Mouse (Mus musculus): ENCODE measurements around the gene Nrsn2. TPM values are rescaled to one million over a fixed set of nuclear protein-coding genes. Genes with fewer than 3 reads are reported as not detected.

The Nrsn2 gene
- 99.0 and 113 TPM in 2 replicates for polyA plus RNA-seq (2012; rRNA removed)

DNA sequence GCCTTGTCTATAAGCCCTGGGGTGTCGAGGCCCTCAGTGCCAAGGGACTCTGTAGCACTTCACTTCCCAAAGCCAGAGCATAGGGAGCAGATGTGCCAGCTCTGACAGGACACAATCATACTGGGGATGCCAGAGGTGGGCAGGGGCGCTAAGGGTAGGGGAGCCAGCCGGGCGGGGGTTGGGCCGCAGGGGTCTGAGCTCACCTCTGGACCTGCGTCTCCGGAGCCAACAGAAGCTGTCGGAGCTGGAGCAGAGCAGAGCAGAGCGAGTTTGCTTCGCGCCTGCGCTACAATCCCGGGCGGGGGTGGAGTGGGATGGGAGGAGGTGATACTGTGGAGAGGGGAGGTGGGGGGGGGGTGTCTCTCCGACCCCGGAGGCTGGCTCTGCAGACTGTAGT is at the start of gene Nrsn2:
Nrsn2 (minus strand) TSS at position 294 of the 397 bp plus-strand sequence.
- DNase-seq (ENCODE audit: extremely low spot score in 1 of 2, low spot score in 1 of 2) = peak in 1 of 2 experiments; percentile 67

DNA sequence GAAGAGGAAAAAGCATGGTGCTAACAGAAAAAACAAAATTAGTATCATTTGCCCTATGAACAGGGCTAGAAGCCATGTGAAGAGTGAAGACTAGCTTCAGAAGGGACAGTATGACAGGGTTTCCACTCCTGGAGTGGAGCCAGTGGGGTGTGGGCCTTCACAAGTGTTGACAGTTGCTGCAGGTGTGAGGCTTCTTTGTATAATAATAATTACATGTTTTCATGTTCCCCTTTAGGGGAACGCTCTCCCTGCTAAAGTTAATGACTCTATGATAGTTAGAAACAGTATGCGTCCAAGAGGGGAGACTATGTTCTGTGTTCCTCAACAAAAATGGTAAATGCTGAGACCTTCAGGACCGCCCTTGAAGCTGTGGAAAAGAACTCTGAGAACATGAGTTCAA is 39.3 kb upstream of the Nrsn2 start:
- no peak for DNase-seq (ENCODE audit: extremely low spot score in 1 of 2, low spot score in 1 of 2)

DNA sequence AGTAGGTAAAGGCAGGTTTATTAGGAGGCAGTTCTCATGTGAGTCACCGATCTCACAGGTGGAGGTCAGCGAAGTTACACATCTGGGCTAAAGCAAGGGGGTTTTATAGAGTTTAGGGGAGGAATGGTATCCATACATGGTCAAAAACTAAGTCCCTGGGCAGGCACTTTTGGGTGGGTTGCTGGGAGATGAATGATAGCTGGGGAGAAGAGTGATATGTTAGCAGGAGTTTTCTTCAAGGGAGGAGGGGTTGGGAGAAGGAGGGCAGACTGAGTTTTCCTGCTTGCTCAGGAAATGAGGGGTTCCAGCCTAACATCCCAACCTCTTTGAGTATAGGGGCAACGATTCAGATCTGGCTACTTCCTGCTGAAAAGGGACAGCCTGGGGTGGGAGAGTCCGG is 38.8 kb upstream of the Nrsn2 start, which contains the start of gene 6820408C15Rik:
6820408C15Rik (plus strand) TSS at position 301 of the 400 bp plus-strand sequence.
- no peak for DNase-seq (ENCODE audit: extremely low spot score in 1 of 2, low spot score in 1 of 2)

DNA sequence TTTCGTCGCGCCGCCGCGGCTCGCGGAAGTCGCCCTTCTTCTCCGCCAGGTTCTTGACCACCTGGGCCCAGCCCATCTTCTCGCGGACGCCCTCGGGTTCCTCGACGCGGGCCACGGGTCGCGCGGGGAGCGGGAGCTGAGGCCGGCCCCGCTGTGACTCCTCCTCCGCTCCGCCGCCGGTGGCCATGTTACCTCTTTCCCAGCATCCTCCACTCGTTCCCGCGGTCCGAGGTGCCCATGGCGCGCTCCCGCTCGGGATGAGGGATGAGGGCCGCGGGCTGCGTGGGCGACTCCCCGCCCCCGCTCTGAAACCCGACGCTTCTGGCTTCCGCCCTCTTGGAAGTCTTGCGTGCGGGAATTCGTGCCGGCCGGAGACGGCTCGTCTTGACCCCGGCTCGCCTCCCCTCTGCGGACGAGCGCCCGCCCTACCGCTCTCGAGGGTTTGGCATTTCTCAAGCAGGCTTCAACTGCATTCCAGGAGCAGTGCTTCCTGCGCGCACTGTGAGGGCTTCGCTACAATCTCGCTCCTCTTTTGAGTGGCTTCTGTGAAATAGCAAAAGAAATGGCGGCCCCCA is 38.2 kb upstream of the Nrsn2 start, which contains the start of gene Zcchc3:
Zcchc3 (minus strand) TSS at position 437 of the 575 bp plus-strand sequence.
- peak; percentile 69 to 88 for DNase-seq (ENCODE audit: extremely low spot score in 1 of 2, low spot score in 1 of 2)

DNA sequence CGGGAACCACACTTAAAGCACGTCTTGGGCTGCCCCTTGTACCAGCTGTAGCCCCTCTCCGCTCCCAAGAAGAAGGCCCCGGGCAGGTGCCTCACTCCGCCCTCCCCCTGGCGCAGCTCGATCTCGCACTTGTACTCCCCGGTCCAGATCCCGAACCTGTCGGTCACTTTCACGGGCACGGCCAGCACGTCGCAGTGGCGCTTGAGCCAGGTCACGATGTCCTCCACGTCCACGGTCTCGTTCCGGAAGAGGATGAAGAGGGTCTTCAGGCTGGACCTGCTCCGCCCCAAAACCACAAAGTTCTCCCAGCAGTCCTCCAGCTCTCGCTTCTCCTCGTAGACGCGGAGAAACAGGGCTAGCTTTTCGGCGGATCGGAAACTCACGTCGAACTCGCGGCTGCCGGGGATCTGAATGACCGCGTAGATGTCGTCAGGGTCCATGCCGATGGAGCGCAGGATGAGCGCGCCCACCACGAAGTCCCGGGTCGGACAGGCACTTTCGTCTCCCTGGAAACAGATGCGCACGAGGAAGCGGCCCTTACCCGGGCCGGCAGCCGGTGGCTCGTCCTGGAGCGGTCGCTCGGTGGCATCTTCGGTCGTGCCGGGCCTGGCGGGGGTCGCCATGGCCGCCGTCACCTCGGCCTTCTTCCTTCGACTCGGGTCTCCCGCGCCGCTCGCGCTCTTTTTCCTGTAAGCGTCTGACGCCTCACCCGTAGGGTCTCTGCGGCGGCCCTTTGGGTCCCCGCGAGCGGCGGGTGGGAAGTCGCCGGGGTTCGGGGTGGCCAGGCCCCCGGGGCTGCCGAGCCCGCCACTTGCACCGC is 37.5 kb upstream of the Nrsn2 start:
- DNase-seq (ENCODE audit: extremely low spot score in 1 of 2, low spot score in 1 of 2) = peak in 1 of 2 experiments; percentile 26

DNA sequence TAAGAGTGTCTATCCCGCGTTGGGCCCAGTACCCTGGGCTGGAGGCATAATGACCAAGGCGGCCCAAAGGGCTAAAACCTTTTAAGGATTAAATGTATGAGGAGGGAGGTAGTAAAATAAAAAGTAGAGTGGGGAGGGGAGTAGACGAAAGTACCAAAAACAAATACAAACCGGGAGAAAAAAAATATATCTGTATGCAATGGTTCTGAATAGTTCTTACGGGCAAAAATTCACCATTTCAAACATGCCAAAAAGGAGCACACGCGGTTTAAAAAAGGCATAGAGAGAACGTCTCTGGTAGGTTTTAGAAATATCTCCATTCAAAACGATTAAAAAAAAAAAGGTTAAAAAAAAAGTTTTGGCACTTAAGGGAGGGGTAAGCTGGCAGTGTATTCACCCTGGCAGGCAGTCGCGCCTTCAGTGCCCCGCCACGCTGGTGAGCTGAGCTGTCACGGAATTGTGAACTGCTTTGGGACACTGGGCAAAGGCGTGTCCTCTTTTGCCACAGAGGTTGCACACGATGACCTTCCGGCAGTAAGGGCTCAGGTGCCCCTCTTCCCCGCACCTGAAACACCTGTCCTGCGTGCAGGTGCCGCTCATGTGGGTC is 36.8 kb upstream of the Nrsn2 start:
- no peak for DNase-seq (ENCODE audit: extremely low spot score in 1 of 2, low spot score in 1 of 2)

DNA sequence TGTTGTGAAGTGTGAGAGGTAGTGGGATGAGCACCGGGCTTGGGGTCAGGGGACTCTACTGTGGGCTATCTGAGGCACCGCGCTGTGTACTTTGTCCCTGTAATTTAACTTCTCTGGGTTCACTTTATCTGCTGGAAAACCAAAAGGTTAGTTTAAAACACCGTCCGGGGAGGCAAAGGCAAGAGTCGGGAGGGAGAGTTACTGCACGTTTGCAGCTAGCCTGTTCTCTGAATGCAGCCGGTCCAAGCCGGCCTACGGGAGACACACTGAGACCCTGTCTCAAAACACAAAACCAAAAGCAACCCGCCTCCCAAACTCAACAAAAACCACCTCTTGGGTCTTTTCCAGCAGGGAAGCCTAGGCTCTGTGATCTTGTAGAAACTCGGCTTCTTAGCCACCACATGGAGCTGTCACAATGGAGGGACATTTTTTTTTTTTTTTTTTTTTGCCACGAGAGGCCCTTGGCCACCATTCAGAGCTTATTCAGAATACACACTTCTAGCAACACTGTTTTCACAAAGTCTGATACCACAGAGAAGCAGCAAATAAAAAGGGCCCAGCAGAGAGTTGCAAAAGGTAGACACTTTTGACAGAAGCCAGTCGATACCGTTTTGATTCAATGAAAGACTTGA is 36.2 kb upstream of the Nrsn2 start:
- DNase-seq (ENCODE audit: extremely low spot score in 1 of 2, low spot score in 1 of 2) = no peak

DNA sequence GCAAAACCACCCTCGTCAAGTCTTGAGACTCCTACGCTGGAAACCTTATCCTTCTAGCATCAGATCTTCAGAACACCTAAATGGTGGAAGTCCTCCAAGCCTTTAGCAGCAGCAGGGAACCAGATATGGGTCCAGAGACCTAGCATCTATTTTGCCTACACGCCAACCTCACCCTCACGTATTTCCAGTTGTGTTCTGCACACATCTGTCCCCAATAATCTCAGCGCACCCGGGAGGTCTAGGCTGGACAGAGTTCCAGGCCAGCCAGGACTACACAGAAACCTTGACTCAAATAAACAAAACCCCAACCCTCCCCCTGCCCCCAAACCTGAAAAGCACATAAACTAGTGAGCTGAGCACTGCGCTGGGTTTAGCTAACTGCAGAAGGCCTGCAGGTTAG is 35.0 kb upstream of the Nrsn2 start:
- no peak for DNase-seq (ENCODE audit: extremely low spot score in 1 of 2, low spot score in 1 of 2)

DNA sequence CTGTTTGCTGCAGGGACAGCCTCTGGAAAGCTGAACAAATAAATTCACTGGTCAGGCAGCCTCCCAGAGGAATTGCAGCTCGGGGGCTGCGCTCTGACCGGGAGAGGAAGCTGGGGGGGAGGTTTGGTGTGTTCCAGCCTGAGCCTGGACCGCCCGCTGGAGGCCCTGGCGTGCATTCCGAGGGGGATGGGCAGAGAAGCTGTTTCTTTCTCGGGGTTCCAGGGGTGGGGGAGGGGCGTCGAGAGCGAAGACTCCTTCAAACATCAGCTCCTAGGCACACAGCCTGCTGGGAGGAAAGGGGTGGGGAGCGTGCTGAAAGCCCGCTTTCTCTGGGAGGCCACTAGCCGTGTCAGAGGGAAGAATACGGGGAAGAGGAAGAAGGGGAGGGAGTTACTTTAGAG is 34.5 kb upstream of the Nrsn2 start:
- peak; percentile 55 to 73 for DNase-seq (ENCODE audit: extremely low spot score in 1 of 2, low spot score in 1 of 2)

DNA sequence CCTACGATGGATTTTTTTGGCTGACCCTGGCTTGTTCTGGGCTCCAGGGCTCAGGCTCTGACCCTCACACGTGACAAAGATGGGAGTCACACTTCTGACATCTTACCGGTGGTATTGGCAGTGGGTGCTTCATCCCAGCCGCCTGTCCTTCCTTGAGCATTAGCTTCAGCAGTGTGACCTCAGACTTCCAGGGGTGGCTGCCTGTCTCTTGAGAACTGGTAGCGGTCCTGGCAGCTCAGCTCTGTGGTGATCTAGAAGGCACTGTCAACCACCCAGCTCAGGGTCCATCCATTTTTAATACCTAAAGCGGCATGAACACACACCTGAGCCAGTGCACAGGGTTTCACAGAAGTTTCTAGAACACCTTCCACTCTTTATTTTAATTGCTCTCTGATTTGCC is 33.3 kb upstream of the Nrsn2 start:
- no peak for DNase-seq (ENCODE audit: extremely low spot score in 1 of 2, low spot score in 1 of 2)

DNA sequence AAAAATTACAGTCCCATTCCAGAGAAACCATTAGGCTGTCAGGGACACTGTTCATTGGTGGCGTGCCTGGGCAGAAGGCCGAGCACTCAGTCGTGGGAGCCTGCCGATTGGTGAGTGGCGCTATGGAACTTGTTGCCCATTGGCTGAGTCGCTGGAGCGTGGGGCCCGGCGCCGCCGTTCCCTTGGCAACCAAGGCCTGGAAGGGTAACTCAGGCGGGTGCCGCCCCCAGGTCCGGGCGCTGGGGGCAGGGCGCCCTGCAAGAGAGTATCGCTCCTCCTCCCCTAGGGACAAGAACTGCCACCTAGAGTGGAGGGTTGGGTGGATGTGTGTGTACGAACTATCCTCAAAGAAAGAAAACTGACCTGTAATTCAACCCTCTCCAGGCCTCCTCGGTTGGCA is 29.7 kb upstream of the Nrsn2 start:
- DNase-seq (ENCODE audit: extremely low spot score in 1 of 2, low spot score in 1 of 2) = peak; percentile 98

DNA sequence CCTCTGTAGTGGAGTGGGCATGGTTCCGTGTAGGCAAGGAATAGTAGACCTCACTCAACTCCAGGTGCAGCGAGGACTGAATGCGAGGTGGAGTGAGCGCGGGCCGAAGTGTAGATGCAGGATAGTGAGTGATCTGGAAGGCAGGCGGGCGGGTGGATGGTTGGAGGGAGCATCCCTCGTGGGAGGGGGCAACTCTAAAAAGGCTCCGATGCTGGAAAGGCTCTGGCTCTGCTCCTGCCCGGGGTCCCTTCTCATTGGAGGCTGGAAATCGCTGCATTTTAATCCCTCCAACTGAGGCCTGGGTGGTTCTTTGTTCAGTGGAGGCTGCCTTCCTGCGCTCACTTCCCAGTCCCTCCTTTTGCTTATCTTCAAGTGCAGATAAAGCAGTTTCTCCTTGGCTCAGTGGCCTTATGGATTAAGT is 22.7 kb upstream of the Nrsn2 start:
- DNase-seq (ENCODE audit: extremely low spot score in 1 of 2, low spot score in 1 of 2) = no peak

DNA sequence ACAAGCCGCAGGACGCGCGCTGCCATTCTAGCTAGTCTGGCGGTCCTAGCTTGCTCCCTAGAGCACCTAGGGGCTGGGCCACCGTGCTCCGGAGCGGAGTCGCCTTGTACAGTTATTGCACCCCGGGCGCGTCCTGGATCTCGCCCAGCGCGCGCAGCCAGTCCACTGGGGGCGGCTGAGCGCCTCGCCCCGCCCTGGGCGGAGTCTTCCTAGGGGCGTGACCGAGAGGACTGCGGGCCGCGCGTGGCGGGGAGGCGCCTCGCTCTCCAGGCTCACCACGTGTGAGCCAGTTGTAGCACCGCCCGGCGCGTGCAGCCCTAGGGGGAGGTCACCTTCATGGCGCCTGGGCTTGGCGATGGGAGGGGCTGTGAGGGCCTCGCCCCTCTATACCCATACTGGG is 22.3 kb upstream of the Nrsn2 start:
- DNase-seq (ENCODE audit: extremely low spot score in 1 of 2, low spot score in 1 of 2) = peak; percentile 81 to 89

DNA sequence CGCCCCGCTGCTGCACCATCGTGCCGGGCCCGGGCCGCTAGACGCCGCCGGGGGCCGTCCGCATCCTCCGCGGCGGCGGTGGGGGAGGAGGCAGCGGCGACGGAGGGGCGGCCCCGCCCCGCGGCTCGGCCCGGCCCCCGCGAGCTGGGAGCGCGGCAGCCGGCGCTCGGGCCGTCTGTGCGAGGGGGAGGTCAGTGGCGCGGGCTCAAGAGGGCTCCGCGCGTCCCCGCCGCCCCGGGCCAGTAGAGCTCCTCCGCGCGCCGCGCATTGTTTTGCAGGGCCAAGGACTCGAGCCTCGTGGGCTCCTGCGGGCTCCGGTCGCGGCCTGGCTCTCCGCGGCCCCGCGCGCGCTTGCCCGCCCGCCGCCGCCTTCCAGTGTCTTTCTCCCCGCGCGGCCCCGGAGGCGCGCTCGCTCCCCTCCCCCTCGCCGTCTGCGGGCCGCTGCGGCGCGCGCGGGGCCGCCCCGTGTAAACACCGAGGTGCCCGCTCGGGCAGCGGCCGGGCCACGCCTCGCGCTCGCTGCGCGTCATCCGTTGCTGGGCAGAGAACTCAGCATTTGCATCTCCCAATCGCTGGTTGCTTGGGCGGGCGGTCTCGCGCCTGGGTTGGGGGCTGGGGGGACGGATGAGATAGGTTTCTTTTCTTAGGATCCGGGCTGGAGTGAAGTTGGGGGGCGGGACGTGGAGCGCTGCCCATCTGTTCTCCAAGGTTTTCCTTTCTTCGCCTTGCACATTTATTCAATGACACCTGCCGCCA is 21.4 kb upstream of the Nrsn2 start, which contains the start of gene Sox12:
Sox12 (minus strand) TSS at position 384 of the 756 bp plus-strand sequence.
- peak; percentile 92 to 99 for DNase-seq (ENCODE audit: extremely low spot score in 1 of 2, low spot score in 1 of 2)

DNA sequence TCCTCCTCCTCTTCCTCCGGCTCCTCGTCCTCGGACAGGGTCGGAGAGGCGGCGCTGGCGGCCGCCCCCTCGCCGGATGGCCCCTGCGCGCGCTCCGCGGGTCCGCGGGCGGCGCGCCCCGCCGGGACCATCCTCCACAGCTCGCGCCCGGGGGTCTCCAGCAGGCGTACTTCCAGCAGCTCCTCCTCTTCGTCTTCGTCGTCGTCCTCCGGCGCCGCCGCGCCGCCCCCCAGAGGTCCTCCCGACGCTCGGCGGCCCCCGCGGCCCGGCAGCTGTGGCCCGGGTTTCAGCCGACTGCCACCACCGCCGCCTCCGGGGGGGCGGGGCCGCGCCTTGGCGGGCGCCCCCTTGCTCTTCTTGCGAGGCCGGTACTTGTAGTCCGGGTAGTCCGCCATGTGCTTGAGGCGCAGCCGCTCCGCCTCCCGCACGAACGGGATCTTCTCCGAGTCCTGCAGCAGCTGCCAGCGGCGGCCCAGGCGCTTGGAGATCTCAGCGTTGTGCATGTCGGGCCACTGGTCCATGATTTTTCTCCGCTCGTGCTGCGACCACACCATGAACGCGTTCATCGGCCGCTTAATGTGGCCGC is 20.7 kb upstream of the Nrsn2 start:
- DNase-seq (ENCODE audit: extremely low spot score in 1 of 2, low spot score in 1 of 2) = peak; percentile 77 to 88

DNA sequence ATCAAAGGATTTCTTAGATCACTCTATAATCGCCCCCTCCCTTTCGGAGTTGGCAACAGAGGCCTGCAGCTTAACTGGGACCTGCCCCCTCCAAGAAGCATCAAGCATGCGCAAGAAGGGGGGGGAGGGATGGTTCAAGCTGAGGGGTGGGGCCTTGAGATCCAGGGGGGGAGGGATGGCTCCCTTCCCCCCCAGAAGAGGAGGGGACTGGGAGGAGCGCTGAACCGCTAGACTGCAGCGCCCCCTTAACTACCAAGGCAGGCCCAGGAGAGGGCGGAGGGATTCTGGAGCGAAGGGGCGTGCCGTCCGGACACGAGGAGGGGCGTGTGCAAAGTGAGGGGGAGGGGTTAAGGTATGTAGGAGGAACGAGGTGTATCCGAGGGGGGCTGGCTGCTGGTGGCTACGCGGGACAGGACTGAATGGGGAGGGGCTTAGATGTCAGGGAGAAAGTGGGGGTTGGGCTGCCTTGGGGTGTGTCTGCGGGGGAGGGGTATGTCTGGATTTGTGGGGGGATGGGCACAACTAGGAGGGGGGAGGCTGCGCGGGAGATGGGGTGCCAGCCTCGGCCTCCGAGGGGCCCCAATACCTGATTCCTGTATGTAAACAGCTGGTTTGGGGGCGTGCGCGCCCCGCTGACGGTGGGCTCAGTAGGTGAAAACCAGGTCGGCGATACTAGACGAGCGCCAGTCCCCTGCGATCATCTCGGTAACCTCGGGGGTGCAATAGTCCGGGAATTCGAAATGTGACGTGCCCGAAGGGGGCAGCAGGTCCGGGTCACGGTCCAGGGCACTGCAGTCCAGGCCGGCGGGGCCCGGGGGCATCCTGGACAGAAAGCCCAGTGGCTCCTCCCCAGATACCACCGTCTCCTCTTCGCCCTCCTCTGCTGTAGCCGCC is 19.9 kb upstream of the Nrsn2 start:
- peak; percentile 88 to 90 for DNase-seq (ENCODE audit: extremely low spot score in 1 of 2, low spot score in 1 of 2)

DNA sequence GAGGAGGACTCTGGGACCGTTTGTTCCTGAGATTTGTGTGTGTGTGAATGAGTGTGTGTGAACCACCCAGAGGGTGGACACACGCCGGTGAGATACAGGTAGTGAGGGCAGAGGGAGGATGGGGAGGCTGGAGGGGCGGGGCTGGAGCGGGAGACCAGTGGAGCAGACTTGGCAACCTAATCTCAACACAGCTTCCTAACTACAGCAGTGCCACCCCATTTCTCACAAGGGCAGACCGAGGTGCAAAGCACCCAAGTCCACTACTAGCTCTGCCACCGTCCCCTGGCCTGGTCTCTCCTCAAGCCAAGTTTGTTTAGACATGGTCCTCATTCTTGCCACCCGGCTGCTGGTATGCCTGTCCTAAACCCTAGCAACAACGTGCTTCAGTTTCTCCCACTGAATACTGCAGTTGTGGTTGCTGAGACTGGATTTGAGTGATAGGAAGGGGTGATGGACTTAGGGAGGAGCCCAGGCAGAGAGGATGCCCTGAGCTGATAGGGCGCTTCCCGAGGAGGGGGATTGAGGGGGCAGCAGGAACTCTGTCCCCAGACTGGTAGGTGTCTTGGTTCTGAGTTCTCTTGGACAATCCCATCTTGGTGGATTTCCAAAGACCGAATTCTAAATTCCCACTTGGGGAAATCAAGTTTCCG is 19.0 kb upstream of the Nrsn2 start:
- peak in 1 of 2 experiments; percentile 25 for DNase-seq (ENCODE audit: extremely low spot score in 1 of 2, low spot score in 1 of 2)
